Mouse (Mus musculus) layer of hippocampus, postnatal 10 days (tissue): ENCODE measurements around the gene Clk2. TPM values are rescaled to one million over a fixed set of nuclear protein-coding genes. Genes with fewer than 3 reads are reported as not detected.
A peak's percentile ranks its signal among the peaks of the same experiment; 100 is the strongest.

Experiments
- DNase-seq, 2 experiments: peaks; one replicate each; pipeline ENCODE4 v3.0.0; 2021; ENCODE audit warnings: low spot score in 2 of 2
- long read RNA-seq: library from polyadenylated mRNA; stranded (forward); transcript quantifications from one replicate; pipeline ENCODE4 v2.0.0, GENCODE M21; 2023
- total RNA-seq, 2 experiments: library from RNA; stranded (reverse); gene quantifications; 2 replicates each; pipeline ENCODE4 v1.2.3; 2021

Gene Clk2
- 10 to 100 TPM; 52.0 to 55.9 TPM for total RNA-seq
- long read RNA-seq, transcript Clk2-203 (13 exons, 2,112 nt): major isoform, 15 of 51 reads
- long read RNA-seq, transcript Clk2-202 (13 exons, 2,154 nt): minor isoform, 12 of 51 reads
- long read RNA-seq, partial matches to known transcripts: 8 of 51 reads
- long read RNA-seq, other reads (novel, unspliced or antisense): 9 of 51 reads

DNA sequence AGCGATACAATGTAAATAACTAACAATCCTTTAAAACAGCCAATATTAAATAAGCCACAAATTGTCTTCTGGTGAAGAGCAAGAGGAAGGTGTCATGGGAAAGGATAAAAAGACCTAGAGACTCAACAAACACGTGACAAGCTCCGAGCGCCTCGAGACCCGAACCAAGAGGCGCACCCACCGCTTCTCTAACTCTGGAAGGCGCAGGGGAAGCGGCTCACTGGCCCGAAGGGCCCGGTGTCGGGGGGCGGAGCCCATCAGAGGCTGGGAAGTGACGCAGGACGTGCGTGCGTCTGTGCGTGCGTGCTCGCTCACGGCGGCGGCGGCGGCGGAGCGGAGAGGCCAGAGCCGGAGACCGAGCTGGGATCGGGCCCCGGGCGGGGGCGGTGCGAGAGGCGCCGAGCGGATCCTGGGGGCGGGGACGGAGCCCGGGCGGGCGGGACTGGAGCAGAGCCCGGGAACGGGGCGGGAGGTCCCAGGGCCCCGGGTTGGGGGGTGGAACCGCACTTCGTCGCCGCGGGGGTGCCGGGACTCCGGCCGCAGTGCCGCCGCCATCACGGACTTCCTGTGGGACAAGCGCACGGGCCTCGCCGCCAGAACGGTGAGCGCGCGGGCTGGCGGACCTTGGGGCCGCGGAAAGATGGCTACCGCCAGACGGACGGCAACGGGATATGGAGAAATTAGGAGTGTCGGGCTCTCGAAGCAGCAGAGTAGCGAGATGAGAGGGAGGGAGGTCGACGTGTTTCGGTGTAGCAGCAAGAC, at the start of gene Clk2:
Gene Clk2, plus strand, starts transcription at position 290 of the 762 bp plus-strand sequence.
- DNase-seq: peak; percentile 90 to 92

DNA sequence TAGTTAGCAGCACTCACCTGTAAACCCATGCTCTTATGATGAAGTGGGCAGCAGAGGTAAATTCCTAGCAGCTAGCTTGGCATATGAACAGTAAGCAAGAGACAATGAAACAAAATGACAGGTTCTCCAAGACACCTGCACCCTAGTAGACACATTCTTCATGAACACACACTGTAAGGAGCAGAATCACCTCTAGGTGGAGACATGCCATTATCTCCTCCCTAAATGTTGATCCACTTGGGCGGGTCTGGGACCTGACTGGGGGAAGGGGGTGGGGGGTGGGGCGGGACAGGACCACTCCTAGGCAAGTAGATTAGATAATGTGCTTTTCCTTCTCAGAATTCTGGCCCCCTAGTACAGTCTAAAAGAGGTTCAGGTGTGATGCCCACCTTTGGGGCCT, 49.1 kb upstream of the Clk2 start:
- no peak for DNase-seq

DNA sequence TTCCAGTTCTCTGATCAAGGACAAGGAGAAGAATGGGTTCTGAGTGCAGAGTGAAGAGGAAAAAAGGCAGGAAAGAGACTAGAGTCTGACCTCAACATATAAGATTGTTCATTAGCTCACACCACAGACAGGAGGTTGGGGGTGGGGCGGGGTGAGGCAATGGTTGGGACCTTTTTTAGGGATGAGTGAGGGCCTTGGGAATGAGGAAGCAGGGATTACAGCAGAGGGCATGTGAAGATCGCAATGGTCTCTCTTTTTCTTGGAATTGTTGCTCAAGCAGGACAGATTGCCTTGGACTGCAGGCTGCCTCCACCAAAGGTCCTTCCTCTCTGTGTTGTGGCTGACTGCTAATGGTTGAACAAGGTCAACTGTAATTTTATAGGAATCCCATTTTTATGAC, 41.3 kb upstream of the Clk2 start:
- no peak for DNase-seq

DNA sequence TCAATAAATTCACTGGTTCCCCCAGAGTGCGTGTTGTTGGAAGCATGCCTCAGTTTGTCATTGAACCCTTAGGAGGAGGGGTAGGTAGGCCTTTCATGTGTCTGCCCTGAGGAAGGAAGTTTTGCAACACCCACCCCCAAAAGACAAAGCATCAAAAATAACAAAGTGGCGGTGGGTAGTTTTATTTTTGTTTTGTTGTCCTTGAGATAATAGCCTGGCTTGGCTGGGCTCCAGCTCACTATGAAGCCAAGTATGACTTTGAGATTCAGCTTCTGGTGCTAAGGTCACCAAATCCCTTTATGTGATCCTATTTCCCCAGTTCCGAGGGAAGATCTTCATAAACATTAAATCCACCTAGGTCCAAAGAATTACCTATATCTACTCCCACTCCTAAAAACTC, 40.4 kb upstream of the Clk2 start:
- no peak for DNase-seq

DNA sequence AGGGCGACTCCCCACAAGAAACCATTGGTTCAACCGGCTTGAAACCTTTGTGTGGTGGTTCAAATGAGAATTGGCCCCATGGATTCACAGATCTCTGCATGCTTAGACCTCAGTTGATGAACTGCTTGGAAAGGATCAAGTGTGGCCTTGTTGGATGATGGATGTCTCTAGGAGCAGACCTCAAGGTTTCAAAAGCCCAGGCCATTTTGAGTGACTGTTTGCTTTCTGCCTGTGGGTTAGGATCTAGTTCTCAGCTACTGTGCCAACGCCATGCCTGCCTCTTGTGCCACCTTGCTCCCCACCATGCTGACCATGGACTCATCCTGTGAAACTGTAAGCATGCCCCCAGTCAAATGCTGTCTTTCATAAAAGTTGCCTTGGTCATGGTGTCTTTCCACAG, 38.6 kb upstream of the Clk2 start:
- DNase-seq: no peak

DNA sequence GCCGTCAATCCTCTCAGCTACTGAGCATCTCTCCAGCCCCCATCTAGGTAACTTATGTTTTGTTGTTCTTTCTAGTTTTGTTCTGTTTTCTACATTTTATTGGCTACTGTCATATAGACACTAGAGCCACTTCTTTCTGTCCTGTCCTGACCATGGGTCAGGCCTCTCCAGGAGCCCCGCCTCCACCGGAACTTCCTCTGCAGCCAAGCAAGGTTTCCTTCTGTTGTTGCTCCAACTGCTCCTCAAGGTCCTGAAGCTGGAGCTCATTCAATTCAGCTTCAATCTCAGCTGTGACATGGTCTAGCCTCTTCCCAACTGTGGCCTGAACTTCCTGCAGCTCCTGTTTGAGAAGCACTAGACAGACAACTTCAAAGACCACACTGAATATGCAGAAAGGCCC, 34.7 kb upstream of the Clk2 start:
- no peak for DNase-seq

DNA sequence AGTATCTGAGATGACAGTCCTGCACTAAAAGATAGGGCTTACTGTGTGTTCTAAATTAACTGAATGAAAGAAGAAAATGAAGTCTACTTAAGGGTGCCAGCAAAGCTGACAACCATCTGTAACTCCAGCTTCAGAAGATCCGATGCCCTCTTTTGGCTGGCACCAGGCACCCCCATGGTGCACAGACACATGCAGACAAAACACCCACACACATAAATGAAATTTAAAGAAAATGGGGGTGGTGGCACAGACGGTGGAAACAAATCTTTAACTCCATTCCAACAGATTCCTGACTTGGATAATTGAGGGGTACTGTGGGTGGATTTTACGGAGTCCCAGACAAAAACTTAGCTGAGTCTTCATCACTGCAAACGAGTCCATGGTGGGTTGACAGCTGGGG, 32.8 kb upstream of the Clk2 start:
- no peak for DNase-seq

DNA sequence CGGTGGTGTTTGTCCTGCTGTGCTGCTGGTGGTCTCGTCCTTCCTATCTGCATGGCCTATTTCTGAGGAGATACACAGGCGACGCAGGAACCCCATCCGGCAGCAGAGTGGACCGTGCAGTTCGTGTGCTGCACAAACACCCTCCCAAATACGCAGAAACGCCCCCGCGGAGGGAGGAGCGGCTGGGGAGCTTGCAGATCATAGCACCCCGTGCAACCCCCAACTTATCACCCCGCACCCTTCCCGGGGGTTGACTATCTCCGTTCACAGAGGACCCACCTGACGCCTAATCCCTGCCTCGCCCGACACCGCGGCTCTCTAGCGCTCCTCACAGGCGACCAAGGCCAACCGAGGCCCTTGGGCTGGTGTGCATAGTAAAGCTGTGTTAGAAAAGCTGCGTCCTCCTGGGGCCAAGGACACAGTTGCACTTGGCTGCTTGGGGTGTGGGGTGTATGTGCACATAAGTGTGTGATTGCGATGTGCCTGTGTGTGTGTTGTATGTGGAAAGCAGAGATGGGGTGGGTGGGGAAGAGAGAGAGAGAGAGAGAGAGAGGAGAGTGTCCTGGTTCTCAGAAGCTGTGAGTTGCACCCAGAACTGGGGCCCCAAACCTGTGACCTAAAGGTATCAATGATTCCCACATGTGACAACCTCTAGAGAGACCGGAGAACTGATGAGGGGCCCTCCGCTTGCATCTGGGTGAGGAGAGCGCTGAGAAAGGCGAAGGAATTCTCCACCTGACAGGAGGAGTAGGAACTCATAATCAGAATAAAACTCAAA, 32.1 kb upstream of the Clk2 start:
- peak; percentile 55 to 72 for DNase-seq

DNA sequence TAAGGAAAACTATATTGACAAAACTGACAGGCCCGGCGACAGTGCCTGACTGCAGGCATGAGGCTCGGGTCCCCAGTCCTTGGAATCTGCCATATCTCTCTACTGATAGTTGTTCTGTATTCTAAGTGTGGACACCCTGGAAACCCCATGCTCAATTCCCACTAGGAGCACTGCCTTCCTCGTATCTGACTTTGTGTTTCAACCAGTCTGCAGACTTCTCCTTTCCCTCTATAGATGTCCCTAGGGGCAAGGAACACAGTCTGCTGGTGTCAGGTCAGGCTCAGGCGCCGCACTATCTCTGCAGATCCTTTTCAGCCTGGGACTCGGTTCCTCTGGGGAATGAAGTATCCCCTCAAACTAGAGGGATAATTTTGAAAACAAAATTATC, 31.5 kb upstream of the Clk2 start:
- no peak for DNase-seq

DNA sequence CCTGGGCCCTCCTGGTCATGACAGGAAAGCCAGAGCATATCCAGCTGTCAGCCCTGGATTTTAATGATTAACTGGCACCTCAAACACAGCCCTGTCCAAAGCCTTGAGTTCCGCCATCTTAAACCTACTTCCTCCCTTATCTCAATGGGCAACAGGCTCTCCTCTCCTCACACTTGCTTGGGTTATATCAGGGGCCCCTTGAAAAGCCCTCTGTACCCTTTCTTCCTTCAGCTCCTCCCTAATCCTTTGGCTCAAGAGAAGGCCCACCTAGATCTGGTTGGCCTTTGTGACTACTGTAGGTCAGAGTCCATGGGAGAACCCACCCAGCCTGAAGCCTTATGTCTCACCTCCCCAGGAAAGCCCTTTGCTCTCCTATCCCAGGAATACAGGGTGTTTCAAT, 30.8 kb upstream of the Clk2 start:
- DNase-seq: no peak

DNA sequence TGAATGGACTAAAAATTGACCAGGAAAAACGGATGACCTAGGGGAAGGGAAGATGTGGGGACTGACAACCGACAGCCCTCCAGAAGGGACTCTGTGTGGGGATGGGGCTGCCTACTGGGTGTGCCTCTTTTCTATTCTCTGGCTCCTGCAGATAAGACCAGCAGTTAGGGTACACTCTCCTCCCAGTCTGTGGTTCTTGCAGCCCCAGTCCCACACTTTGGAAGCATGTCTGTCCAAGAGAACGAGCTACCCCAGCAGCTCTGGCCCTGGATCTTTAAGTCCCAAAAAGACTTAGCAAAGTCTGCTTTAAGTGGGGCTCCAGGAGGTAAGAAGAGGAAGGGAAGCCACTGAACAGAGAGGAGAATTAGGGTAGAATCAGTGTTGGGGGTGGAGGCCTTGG, 28.6 kb upstream of the Clk2 start, which contains the start of gene Pklr:
Gene Pklr, plus strand, starts transcription at position 185 of the 400 bp plus-strand sequence.
- DNase-seq: no peak

DNA sequence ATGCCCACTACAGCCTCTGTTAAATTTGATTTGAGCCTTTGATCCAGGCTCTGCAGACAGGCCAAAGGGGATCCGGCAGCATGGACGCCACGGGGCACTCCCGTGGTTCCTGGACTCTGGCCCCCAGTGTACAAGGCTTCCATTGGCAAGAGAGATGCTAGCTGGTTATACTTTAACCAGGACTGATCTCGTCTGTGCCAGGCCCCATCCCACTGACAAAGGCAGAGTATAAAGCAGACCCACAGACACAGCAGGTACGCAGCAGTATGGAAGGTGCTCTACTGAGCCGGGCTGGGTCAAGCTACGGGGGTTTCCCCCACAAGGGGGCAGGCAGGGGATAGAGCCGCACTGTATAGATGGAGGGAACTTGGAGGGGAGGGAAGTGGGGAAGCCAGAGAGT, 28.2 kb upstream of the Clk2 start:
- no peak for DNase-seq

DNA sequence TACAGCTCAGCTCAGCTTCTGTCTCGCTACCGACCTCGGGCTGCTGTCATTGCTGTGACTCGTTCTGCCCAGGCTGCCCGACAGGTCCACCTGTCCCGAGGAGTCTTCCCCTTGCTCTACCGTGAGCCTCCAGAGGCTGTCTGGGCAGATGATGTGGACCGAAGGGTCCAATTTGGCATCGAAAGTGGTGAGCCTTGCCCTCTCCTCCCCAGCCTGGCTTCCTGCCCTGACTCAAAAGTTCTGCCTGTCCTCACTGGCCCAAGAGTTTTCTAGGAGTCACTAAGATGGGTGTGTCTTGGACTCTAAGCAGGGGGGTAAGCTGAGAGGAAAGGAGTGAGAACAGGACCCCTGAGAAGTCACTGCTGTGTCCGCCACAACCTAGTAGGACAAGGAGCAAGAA, 19.8 kb upstream of the Clk2 start:
- DNase-seq: no peak

DNA sequence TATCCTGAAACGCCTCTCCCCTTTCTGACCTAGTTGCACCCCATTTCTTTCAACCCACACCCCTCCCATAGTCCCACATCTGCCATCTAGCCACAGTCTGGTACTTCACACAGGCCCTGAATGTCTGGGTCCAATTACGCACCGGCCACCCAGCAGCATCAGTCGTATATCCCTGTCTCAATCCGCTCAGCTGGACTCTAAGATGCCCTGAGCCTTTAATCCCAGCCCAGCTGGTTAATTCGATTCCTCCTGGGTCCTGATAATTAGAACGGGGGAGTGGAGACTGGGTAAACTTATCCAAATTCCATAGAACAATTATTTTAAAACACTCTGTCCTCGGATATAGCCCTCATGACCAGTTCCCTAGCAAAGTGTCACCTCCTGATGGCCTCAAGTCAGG, 19.0 kb upstream of the Clk2 start:
- DNase-seq: no peak

DNA sequence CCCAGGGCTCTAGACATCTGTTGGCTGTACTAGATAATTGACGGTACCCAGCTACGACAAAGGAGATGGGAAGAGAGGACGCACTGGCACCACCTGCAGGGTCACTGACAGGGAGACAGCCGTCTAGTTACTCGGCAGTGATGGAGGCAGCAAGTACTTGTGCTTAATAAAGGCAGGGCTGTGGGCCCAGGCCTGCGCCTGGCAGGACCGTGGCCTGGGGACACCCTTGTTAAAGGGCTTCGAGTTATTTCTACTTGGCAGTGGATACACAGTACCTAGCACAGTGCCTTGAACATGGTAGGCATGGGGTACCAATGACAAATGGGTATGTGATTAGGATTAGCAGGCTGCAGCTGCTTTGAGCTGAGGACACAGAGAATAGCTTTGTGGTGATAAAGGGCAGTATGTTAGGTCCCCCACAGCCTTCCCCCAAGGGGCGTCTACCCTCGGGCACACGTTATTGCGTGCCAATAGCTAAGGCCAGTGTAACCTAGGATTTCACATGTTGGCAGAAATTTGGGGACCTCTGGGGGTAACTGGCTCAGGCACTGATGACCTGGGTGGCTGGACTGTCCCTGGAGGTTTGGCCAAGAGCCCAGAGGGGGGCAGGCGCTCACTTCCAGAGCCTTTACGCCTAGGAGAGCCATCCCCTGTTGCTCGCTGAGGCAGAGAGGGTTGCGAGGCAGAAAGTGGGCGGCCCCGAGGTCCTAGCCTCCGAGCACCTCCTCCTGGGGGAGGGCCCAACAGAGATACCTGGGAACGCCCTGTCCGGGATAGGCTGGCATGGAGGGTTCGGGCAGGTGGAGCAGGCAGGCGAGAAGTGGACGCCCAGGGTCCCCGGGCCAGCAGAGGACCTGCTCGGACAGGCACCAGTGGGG, 17.3 kb upstream of the Clk2 start:
- DNase-seq: no peak

DNA sequence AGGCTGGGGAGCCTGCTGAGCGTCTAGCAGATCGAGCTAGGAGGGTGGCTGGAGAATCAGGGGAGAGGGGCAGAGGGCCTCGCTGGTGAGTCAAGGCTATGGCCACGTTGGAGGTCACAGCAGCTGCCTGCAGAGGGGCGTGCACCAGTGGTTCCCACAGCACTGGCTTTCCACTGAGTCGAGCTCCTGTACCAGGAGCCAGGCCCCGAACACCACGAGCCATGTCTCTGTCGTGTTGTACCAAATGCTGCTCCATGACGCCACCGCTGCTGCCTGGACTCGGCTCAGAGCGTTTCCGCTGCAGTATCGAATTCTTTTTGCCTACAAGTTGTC, 16.6 kb upstream of the Clk2 start:
- DNase-seq: no peak

DNA sequence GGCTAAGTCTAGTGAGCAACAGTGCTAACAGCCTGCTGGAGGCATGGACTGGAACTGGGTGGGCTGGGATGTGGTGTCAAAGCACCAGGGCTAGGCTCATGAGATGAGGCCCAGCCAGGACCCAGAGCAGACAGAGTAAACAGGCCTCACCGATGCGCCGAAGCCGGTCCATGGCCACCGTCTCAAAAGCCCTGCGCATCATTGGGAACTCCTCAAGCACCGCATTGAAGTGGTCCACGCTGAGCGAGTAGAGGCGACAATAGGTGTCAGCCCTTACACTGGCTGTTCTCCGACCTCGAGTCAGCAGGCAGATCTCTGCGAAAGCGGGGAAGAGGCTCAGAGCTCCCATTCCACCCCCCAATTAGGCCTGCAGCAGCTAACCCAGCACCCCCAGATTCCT, 16.0 kb upstream of the Clk2 start:
- DNase-seq: no peak

DNA sequence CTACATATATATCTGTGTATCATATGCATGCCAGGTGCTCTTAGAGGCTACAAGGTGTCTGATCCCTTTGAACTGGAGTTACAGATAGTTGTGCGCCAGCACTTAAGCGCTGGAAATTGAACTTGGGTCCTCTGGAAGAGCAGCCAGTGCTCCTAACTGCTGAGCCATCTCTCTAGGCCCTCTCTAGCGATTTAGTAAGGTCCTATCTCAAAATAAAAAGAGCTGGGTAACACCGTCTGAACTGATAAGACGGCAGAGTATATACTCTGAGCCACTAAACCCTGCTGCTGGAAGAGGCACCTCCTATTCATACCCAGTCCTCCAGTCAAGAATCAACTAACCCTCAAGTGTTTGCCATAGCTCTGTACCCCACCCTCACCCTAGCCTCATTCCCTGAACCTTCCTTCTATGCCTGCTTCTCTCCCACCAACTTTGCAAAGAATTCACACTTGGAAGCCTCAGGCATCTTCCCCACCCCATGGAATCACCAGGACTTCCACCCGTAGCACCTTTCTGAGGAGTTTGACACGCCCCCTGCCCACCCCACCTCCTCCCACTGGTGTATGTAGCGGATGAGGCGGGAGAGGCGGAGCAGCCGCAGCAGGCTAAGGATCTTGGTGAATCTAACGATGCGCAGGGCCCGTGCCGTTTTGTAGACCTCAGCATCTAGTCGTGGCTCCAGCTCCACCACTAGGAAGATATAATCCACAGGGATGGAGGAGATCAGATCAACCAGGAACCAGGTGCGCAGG, 12.3 kb upstream of the Clk2 start:
- no peak for DNase-seq

DNA sequence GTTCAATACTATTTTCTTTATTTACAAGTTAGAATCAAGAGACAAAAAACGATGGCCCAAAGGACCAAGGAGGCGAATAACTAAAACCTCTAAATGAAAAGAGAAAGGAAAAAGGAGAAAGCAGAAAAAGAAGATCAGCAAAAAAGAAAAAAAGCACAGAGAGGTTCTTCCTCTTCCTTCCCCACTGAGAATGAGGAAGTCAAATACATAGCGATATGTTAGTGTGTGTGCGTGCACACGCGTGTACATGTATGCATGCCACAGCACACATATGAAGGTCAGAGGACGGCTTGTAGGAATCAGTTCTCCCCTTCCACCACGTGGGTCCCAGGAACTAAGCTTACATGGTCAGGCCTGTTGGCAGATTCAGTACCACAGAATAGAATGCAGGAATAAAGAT, 7.6 kb upstream of the Clk2 start:
- DNase-seq: no peak

DNA sequence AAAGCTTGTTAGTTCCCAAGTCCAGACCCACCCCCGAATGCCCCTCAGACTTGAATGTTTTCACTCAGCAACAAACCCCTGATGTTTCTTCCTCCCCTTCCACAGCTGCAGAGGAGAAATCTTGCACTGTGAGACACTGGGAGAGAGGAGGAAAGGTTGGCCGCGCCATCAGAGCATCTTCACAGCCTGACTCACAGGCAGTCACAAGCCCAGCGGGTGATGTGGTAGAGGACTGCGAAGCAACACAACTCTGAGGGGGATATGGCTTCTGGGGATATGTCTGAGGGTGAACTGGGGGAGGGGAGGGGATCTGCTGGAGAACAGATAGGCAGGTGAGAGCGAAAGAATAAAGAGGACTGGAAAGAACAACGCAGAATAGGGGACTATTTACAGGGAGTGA, 5.9 kb upstream of the Clk2 start:
- DNase-seq: no peak

DNA sequence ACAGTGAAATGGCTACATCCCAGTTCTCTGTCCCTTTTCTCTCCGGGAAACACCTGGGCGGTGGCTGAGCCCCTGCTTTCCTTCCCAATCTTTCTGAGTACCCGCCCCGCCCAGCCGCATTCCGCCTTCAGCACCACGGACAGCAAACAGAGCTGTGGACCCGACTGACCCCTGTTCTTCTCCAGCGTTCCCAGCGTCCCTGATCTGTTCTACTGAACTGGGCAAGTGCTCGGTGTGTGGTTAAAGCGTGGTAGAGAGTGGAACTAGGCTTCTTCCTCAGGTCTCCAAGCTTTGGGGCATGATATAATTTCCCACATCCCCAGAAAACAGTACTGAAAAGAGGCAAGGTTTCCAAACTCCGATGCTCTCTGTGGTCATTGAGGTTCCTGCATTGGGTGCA, 5.4 kb upstream of the Clk2 start:
- peak; percentile 41 for DNase-seq
